Mouse (Mus musculus): ENCODE results near the gene Lin7a.

DNA sequence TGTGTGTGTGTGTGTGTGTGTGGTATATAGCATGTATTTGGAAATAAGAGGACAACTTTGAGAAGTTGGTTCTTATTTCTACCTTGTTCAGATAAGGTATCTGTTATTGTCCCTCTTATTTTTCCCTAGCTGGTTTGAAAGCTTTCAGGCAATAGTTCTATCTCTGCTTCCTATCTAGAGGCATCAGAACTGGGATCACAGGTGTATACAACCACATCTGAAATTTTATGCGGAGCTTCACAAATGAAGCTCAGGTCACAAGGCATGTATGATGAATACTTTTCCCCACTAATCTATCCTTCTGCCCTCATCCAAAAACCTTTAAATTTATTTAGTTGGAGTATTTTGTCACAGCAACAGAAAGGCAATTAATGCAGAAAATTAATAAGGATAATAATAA lies 33.8 kb upstream of the Lin7a start:
- no peak for TF ChIP-seq CTCF (conservative IDR thresholded peaks at IDR 0.05; ENCODE audit: low read length)
- no peak for TF ChIP-seq NANOG (IDR thresholded peaks at IDR 0.05; ENCODE audit: borderline replicate concordance, low read length)
